Comparison of ENCODE assay signal across 7 mouse cellular contexts in genomic region chr13:21506221-21506649, GRCm38 (mm10). TPM values are rescaled to one million over a fixed set of nuclear protein-coding genes. Genes with fewer than 3 reads are reported as not detected.
A peak's percentile ranks its signal among the peaks of the same experiment; 100 is the strongest.
DNase-seq lines count a peak whose midpoint lies in the region; ATAC-seq lines count a peak whose summit lies in the region.

No protein-coding gene starts in this region.

- under 1% methylated on average over 21 of the region's 21 CpGs for WGBS in intestine, embryonic 15.5 days
- 0% methylated on average over 21 of the region's 21 CpGs for WGBS in midbrain, embryonic 10.5 days

- H3K27ac ChIP-seq in intestine, embryonic 15.5 days = peak overlapping the region; percentile 78
- peak overlapping the region; percentile 93 for H3K27ac ChIP-seq in midbrain, embryonic 10.5 days (replicated peaks)

- intact Hi-C loops in left cerebral cortex, postnatal 25 days (cut with DNase I) = loop anchor here (2.0 kb wide), 2 partner anchors 25 to 27 kb away; partner anchors contain the start of genes Gm10065, Zkscan4 and Zkscan8

- no peaks in the 10 kb centered on the region for H3K27me3 ChIP-seq in intestine, embryonic 15.5 days (replicated peaks)
- H3K27me3 ChIP-seq in midbrain, embryonic 10.5 days (ENCODE audit: low read depth, poor library complexity, severe bottlenecking) = no peaks in the 10 kb centered on the region

- DNase-seq in adrenal gland, adult 18-20 months (ENCODE audit: low spot score in 2 of 2) = peak; percentile 71 to 73
- DNase-seq in embryo, embryonic 11 days = peak; percentile 92
- DNase-seq in gastrocnemius, postnatal 25 days = peak; percentile 88
- peak; percentile 67 to 86 for DNase-seq in left cerebral cortex, postnatal 25 days (ENCODE audit: low spot score in 2 of 2)
- peak; percentile 86 for DNase-seq in midbrain, embryonic 10.5 days (ENCODE audit: low spot score)
- DNase-seq in right cerebral cortex, postnatal 4 days = peak; percentile 71

- no peaks in the 10 kb centered on the region for H3K36me3 ChIP-seq in intestine, embryonic 15.5 days
- no peaks in the 10 kb centered on the region for H3K36me3 ChIP-seq in midbrain, embryonic 10.5 days

- no peaks in the 10 kb centered on the region for H3K9me3 ChIP-seq in intestine, embryonic 15.5 days
- H3K9me3 ChIP-seq in midbrain, embryonic 10.5 days (replicated peaks) = no peaks in the 10 kb centered on the region

- H3K4me3 ChIP-seq in intestine, embryonic 15.5 days (replicated peaks) = peak overlapping the region; percentile 68
- H3K4me3 ChIP-seq in midbrain, embryonic 10.5 days = peak overlapping the region; percentile 75

- H3K4me2 ChIP-seq in intestine, embryonic 15.5 days (replicated peaks) = peak overlapping the region; percentile 61

- no peaks in the 10 kb centered on the region for H3K4me1 ChIP-seq in intestine, embryonic 15.5 days (replicated peaks)
- peaks cover 10% of the 10 kb centered on the region for H3K4me1 ChIP-seq in midbrain, embryonic 10.5 days

- ATAC-seq in intestine, embryonic 15.5 days = peak; percentile 100

- H3K9ac ChIP-seq in intestine, embryonic 15.5 days = peak overlapping the region; percentile 71

RNA-seq across cellular contexts. Expression of gene Gm11273, which starts 5.0 kb away (rescaled TPM):
- 100 to 1,000 TPM in 1 of 2 experiments, 10 to 100 TPM in 1; 87.5 to 171 TPM for total RNA-seq in adrenal gland, adult 18-20 months (2021)
- total RNA-seq in gastrocnemius, postnatal 25 days (2021) = 100 to 1,000 TPM; 119 to 147 TPM
- polyA plus RNA-seq in intestine, embryonic 15.5 days (2015; fragmentation: Nextera tagmentation; extraction: Ambion mirVana) = 12.6 and 13.1 TPM in 2 replicates
- total RNA-seq in left cerebral cortex, postnatal 25 days (2021) = 10 to 100 TPM; 50.0 to 59.4 TPM
- 4.6 and 5.1 TPM in 2 replicates for polyA plus RNA-seq in midbrain, embryonic 10.5 days (2016; fragmentation: Nextera tagmentation; extraction: Ambion mirVana)

RNA-seq across cellular contexts. Expression of gene AK157302, which starts 11.2 kb away (rescaled TPM):
- total RNA-seq in adrenal gland, adult 18-20 months (2021) = 10 to 100 TPM; 13.8 to 16.2 TPM
- 10 to 100 TPM; 20.2 to 21.5 TPM for total RNA-seq in gastrocnemius, postnatal 25 days (2021)
- polyA plus RNA-seq in intestine, embryonic 15.5 days (2015; fragmentation: Nextera tagmentation; extraction: Ambion mirVana) = 0.40 and 0.56 TPM in 2 replicates
- 10 to 100 TPM; 21.6 to 23.1 TPM for total RNA-seq in left cerebral cortex, postnatal 25 days (2021)
- 0.42 and 0.56 TPM in 2 replicates for polyA plus RNA-seq in midbrain, embryonic 10.5 days (2016; fragmentation: Nextera tagmentation; extraction: Ambion mirVana)

RNA-seq across cellular contexts. Expression of gene Zkscan8, which starts 24.7 kb away (rescaled TPM):
- 10 to 100 TPM; 13.5 to 15.6 TPM for total RNA-seq in adrenal gland, adult 18-20 months (2021)
- 1 to 10 TPM; 3.8 to 5.4 TPM for total RNA-seq in gastrocnemius, postnatal 25 days (2021)
- polyA plus RNA-seq in intestine, embryonic 15.5 days (2015; fragmentation: Nextera tagmentation; extraction: Ambion mirVana) = 3.6 and 5.5 TPM in 2 replicates
- 10 to 100 TPM; 17.2 to 19.5 TPM for total RNA-seq in left cerebral cortex, postnatal 25 days (2021)
- polyA plus RNA-seq in midbrain, embryonic 10.5 days (2016; fragmentation: Nextera tagmentation; extraction: Ambion mirVana) = 5.3 and 7.1 TPM in 2 replicates

RNA-seq across cellular contexts. Expression of gene Gm10065, which starts 27.0 kb away (rescaled TPM):
- total RNA-seq in adrenal gland, adult 18-20 months (2021) = not detected
- total RNA-seq in gastrocnemius, postnatal 25 days (2021) = not detected
- polyA plus RNA-seq in intestine, embryonic 15.5 days (2015; fragmentation: Nextera tagmentation; extraction: Ambion mirVana) = not detected in 2 replicates
- not detected for total RNA-seq in left cerebral cortex, postnatal 25 days (2021)
- polyA plus RNA-seq in midbrain, embryonic 10.5 days (2016; fragmentation: Nextera tagmentation; extraction: Ambion mirVana) = not detected in 2 replicates

RNA-seq across cellular contexts. Expression of gene Zkscan4, which starts 27.5 kb away (rescaled TPM):
- total RNA-seq in adrenal gland, adult 18-20 months (2021) = 1 to 10 TPM; 2.2 to 2.6 TPM
- total RNA-seq in gastrocnemius, postnatal 25 days (2021) = under 1 TPM; 0.41 to 0.59 TPM
- polyA plus RNA-seq in intestine, embryonic 15.5 days (2015; fragmentation: Nextera tagmentation; extraction: Ambion mirVana) = 2.6 and 2.8 TPM in 2 replicates
- 1 to 10 TPM; 5.6 to 6.7 TPM for total RNA-seq in left cerebral cortex, postnatal 25 days (2021)
- polyA plus RNA-seq in midbrain, embryonic 10.5 days (2016; fragmentation: Nextera tagmentation; extraction: Ambion mirVana) = 5.0 and 5.3 TPM in 2 replicates

Comparison
In these comparisons a context has a peak if more than half of its experiments do, and no peak if none do; other contexts are left out.
1. Peak in every context shown above with its lines: DNase-seq, ATAC-seq, H3K4me3 ChIP-seq and H3K27ac ChIP-seq.